Mouse (Mus musculus): ENCODE measurements around the gene Scgb1b29. TPM values are rescaled to one million over a fixed set of nuclear protein-coding genes. Genes with fewer than 3 reads are reported as not detected.
"Not testable (repeated sequence)": the region's sequence is repeated elsewhere in the genome, so short reads cannot be mapped to it uniquely, and the experiment has no call there.

The Scgb1b29 gene
- polyA plus RNA-seq (2015; fragmentation: Nextera tagmentation; extraction: Ambion mirVana): not detected in 2 replicates

- H3K27me3 ChIP-seq (replicated peaks; ENCODE audit: control insufficient read depth, insufficient read depth, low read length); H3K27ac ChIP-seq (ENCODE audit: low read depth, low read length); H3K4me1 ChIP-seq (replicated peaks; ENCODE audit: control insufficient read depth, insufficient read depth, low read length); ATAC-seq; H3K36me3 ChIP-seq (ENCODE audit: control insufficient read depth, insufficient read depth); H3K9ac ChIP-seq (ENCODE audit: low read depth, low read length); H3K9me3 ChIP-seq (ENCODE audit: control insufficient read depth); H3K4me2 ChIP-seq (replicated peaks; ENCODE audit: low read depth); H3K4me3 ChIP-seq (ENCODE audit: low read depth, low read length): not testable (repeated sequence)
- WGBS: 86% methylated on average over 4 of the region's 5 CpGs
Measured at GRCm38 (mm10) chr7:32441241-32441640, at the start of gene Scgb1b29. Gene Scgb1b29 (plus strand): TSS chr7:32441541.

GRCm38 (mm10) chr7:32428636-32429035, 12.7 kb upstream of the Scgb1b29 start:
- not testable (repeated sequence) for H3K4me3 ChIP-seq (ENCODE audit: low read depth, low read length); H3K4me1 ChIP-seq (replicated peaks; ENCODE audit: control insufficient read depth, insufficient read depth, low read length); H3K27ac ChIP-seq (ENCODE audit: low read depth, low read length); H3K27me3 ChIP-seq (replicated peaks; ENCODE audit: control insufficient read depth, insufficient read depth, low read length); H3K9ac ChIP-seq (ENCODE audit: low read depth, low read length); H3K36me3 ChIP-seq (ENCODE audit: control insufficient read depth, insufficient read depth); H3K9me3 ChIP-seq (ENCODE audit: control insufficient read depth); H3K4me2 ChIP-seq (replicated peaks; ENCODE audit: low read depth); ATAC-seq
- 92% methylated on average over 9 of the region's 11 CpGs for WGBS

Other genes starting within 250 kb of the Scgb1b29 start
- not detected in 2 replicates for gene Scgb2b11, start 230.4 kb upstream of the Scgb1b29 start, polyA plus RNA-seq (2015; fragmentation: Nextera tagmentation; extraction: Ambion mirVana)
- not detected in 2 replicates for gene Scgb1b11, start 218.7 kb upstream of the Scgb1b29 start, polyA plus RNA-seq (2015; fragmentation: Nextera tagmentation; extraction: Ambion mirVana)
- not detected in 2 replicates for gene Scgb2b12, start 114.3 kb upstream of the Scgb1b29 start, polyA plus RNA-seq (2015; fragmentation: Nextera tagmentation; extraction: Ambion mirVana)
- gene Scgb1b12, start 107.4 kb upstream of the Scgb1b29 start, polyA plus RNA-seq (2015; fragmentation: Nextera tagmentation; extraction: Ambion mirVana): not detected in 2 replicates